Mouse (Mus musculus) mature B cell (primary cell): ENCODE data around the gene Ihh.

Source experiments
- in situ Hi-C: fragments of 300-500 bp; cut with MboI; formaldehyde crosslinking; loops from 2 replicates; pipeline ENCODE4 v1.14.3; 2019

Ihh gene

DNA sequence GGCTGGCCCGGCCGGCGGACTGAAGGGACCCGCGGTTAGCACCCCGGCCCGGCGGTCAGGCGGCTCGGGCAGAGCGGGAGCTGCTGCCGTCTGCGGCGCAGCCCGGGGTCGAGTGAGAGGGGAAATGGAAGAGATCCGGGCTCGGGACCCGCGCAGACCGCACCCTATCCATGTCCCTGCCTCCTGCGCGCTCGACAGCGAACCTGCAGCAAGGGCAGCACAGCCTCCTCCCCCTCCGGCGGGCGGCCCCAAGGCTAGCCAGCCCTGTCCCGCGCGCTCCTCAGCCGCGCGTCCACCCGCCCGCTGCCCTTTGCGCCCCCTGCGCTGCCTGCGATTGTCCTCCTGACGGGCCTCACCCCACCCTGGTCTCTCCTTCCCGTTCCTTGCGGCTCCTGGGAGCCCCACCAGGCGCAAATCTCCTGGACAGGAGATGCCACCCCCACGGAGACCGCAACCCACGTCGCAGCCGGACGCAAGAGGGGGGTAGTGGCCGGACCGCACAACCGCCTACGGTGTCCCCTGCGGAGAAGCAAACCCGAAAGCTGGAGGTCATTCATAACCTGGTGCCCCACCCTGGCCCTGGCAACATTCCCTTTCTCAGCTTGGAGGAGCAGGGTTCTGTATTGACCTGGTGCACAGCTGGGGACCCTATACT, at the start of gene Ihh:
Gene Ihh, minus strand, starts transcription at position 117 of the 655 bp plus-strand sequence.
- in situ Hi-C loops, result no loop called here

- in situ Hi-C loops, result no loop called here
Observed at GRCm38 (mm10) chr1:75001183-75001582, 49.7 kb upstream of the Ihh start.

- in situ Hi-C loops, result no loop called here
Observed at GRCm38 (mm10) chr1:75000496-75000895, 49.0 kb upstream of the Ihh start.

DNA sequence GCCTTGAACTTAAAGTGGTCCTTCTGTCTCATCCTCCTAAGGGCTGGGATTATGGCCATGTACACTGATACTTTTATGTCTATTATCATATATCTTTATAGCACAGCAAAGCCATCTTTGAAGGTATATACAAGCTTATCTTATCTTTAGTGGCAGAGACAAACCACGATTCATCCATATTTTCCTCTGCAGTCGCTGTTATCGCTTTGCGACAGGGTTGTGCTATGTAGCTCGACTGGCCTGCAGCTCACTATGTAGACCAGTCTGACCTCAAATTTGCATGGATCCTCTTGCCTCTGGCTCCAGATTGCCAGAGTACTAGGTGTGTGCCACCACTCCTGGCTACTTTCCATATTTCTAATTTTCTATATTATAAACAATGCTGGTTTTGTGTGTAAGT, 47.7 kb upstream of the Ihh start:
- in situ Hi-C loops, result no loop called here

DNA sequence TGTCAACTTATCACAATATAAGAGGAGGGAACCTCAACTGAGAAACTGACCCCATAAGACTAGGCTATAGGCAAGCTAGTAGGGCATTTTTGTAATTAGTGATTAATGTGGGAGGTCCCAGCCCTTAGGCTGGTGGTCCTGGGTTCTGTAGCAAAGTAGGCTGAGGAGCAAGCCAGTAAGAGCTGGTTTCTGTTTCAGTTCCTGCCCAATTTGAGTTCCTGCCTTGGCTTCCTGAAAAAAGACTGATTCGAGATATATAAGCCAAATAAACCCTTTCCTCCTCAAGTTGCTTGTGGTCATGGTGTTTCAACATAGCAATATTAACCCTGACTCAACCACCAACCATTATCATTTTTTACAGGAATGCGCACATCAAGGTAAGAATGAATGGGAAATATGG, 45.8 kb upstream of the Ihh start:
- in situ Hi-C loops, result no loop called here

DNA sequence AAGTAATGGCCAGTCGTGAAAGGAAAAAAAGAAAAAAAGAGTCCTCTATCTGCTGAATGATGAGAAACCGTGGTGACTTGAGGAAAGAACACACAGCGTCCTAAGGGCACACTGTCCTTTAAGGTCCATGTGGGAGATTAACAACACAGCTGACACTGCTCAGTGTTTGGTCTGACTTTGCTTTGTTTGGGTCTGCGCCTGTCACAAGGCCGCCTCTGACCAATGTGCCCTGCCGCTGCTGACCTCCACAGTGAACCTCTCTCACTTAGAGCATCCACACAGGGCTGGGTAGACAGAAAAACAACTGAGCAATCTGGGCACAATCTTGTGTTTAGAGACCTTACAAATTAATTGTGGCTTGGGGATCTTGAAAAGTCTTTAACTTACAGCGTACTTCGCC, 25.5 kb upstream of the Ihh start:
- in situ Hi-C loops, result no loop called here

GRCm38 (mm10) chr1:74975936-74976335, 24.5 kb upstream of the Ihh start:
- in situ Hi-C loops, result no loop called here

- in situ Hi-C loops, result no loop called here
Observed at GRCm38 (mm10) chr1:74973590-74973989, 22.1 kb upstream of the Ihh start.

DNA sequence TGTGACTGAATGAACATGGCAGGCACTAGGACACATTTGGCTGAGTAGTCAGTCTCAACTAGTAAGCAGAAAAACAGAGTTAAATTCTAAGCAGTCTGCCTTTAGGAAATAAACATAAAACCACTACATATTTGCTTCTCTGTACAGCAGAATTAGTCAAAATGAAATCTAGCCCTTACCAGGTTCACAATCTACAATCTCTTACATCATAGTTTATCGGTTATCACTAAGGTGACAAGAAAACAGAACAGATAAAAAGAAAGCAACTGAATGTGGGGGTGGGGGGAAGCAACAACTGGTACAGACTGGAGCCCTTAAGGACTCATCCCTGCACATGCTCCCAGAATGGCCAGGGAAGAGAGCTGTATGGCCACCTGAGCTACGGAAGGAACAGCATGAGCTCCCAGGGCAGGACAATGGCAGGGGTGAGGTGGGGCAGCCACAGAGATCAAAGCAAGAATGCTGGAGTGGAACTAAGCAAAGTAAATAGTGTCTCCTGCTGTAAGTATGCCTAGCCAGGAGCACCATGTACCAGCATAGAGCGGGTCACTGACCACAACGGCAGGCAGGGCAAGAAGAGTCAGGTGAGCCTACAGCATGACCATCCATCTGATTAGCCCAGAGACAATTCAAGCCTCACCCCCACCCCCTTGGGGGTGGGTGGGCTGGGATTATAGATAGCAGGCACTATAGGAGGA, 20.0 kb upstream of the Ihh start:
- in situ Hi-C loops, result no loop called here

- in situ Hi-C loops, result no loop called here
Observed at GRCm38 (mm10) chr1:74967962-74968580, 16.6 kb upstream of the Ihh start.

DNA sequence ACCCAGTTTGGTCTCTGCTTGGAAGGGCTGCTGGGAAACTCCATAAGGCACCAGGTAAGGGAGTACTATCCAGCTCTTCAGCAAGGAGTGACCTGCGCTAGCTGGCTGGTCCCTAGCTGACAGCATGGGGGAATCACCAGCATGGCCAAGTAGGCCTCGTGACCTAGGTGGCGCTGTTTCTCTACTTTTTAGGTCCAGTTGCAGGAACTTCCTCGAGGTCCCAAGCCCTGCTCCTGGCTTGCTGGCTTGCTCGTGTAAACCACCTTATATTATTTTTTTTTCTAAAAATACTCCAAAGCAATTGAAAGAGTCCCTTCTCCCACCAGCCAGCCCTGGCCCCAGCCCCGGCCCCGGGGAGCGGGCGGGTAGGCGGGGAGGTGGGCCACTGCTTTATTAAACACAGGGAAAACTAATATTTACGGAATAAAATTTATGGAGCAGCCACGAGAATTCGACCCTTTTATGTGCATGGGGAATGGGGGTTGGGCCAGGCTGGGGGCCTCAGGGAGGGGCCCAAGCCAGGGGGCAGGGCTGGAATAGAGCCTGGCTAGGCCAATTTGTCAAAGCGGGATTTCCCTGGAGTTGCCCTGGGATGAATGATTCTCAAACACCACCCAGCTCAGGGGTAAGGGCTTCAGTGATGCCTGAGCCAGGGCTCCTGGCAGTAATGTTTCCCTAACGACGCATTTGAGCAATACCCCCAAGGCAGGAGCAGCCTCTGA, 13.2 kb upstream of the Ihh start:
- in situ Hi-C loops, result no loop called here

GRCm38 (mm10) chr1:74962853-74963227, 11.4 kb upstream of the Ihh start:
- in situ Hi-C loops, result no loop called here

DNA sequence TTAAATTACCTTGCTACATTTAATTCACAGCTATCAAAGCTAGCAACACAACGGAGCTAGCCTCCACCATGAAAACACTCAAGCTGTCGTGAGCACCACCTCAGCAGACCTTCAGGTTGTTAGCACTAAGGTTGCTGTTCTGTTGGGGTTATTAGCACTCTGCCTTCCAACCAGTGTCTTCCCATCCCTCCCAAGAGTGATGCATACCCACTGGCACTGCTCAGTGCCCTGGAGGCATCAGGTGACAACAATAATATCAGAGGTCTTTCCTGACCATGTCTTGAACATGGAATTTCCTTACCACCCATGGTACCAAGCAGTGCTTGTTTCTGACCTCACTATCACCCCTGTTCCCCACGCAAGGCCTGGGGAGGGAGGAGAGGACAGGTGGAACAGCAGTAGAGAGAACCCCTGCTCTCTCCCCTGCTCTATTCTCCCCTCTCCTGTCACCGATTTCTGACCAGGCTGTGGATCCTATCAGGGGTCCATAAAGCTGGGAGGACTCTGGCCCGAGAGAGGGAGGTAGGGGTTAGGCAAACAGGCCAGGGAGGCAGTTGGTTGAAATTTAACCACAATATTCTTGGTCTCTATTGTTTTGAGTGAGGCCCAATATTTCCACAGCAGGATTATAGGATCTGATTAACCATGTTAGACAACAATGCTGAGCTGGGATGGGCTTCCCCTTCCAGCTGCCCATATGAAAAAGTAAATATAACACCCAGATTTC, 10.8 kb upstream of the Ihh start:
- in situ Hi-C loops, result no loop called here

- in situ Hi-C loops, result no loop called here
Observed at GRCm38 (mm10) chr1:74961722-74962121, 10.2 kb upstream of the Ihh start.

- in situ Hi-C loops, result no loop called here
Observed at GRCm38 (mm10) chr1:74960059-74960458, 8.6 kb upstream of the Ihh start.

DNA sequence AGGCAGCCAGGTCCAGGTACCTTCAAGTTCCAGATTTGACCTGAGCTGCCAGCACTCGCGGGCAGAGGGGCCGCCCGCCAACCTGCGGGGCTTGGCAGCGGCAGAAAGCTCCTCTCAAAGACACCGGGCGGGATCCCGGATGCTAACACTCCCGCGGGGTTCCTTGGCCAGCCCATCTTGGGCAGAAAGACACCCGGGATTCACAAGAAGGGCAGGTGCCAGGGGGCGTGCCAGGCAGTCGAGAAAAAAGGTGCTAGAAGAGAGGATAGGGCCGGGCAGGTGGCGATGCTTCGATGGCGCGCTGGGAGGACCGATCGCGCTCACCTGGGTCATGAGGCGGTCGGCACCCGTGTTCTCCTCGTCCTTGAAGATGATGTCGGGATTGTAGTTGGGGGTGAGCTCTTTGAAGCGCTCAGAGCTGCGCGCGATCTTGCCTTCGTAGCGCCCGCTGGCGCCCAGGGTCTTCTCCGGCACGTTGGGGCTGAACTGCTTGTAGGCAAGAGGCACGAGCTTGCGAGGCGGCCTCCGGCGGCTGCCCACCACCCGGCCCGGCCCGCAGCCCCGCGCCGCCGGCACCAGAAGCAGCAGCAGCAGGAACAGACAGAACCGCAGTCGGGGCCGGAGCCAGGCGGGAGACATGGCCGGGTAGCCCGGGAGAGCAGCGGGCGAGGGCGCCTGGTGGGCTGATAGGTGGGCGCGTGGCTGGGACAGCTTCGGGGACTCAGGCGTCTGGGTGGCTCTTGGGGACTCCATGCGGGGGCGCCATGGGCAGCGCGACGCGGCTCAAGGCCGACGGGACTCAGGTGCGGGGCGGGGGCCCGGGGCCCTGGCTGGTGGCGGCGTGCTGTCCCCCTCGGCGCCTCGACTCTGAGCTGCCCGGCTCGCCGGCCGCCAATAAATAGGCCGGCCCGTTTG, 639 bp downstream of the Ihh start:
- in situ Hi-C loops, result no loop called here

- in situ Hi-C loops, result no loop called here
Observed at GRCm38 (mm10) chr1:74950066-74950465, 1.4 kb downstream of the Ihh start.

- in situ Hi-C loops, result no loop called here
Observed at GRCm38 (mm10) chr1:74949666-74950050, 1.8 kb downstream of the Ihh start.

- in situ Hi-C loops, result no loop called here
Observed at GRCm38 (mm10) chr1:74948784-74949665, 2.4 kb downstream of the Ihh start.
